Mouse (Mus musculus) thymus, postnatal 0 days (tissue): ENCODE measurements around the gene Serpinf2. TPM values are rescaled to one million over a fixed set of nuclear protein-coding genes. Genes with fewer than 3 reads are reported as not detected.
A peak's percentile ranks its signal among the peaks of the same experiment; 100 is the strongest.

Experiments
- DNase-seq: peaks from one replicate; pipeline ENCODE4 v3.0.0-alpha.2; 2015; ENCODE audit warnings: low spot score
- polyA plus RNA-seq: library from polyadenylated mRNA; unstranded; fragments of >200 nt; fragmentation: Nextera tagmentation; extraction: Ambion mirVana; gene quantifications from 2 replicates; pipeline ENCODE4 v1.2.1, GENCODE M21; 2015

Serpinf2 gene
- polyA plus RNA-seq, 1 experiment from 2014 or later = not detected

DNA sequence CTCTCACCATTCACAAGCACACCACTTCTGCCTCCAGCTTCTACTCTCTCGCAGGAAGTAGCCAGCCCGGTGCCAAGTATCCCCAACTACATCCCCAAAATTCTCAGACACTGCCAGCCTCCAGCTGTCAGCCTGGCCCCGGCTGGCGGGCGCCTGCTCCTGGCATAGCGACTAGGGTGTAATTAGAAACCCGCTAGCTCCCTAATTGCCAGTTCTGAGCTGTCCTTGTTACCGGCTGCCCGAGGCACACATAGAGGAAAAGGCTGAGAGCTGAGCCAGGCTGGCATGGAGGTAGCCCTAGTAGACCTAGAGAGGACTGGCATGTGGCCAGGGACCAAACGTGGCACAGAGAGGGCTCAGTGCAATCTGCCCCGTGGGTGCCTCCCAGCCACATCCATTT, 8.1 kb downstream of the Serpinf2 start:
- no peak for DNase-seq

DNA sequence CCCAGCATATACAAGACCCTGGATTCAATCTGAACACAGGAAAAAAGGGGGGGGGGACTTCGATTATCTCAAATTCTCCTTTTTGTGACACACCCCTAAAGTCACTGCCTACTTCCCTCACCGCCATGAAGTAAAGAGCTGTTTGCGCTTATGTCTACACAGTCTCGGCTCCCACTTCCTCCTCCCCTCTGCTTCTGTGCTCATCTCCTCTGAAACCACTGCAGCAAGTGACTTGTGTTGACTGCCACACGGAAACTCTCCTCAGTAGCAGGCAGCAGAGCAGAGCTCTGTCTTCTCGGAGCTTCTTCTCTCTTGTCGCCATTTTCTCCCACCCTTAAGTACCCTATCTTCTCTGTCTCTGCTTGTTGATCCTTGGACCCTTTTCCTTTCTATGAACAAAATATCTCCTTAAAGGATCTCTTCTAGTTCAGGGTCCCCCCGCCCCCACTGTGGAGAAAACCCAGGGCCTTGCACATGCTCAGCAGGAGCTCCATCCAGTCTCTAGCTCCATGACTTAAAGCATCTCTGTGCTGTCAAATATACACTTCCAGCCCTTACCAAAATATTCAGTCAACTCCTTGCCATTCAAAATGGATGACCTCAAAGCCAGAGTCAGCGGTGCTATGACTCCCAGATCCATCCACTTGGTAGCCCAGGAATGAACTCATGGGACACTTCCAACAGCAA, 10.2 kb downstream of the Serpinf2 start:
- peak; percentile 82 for DNase-seq

DNA sequence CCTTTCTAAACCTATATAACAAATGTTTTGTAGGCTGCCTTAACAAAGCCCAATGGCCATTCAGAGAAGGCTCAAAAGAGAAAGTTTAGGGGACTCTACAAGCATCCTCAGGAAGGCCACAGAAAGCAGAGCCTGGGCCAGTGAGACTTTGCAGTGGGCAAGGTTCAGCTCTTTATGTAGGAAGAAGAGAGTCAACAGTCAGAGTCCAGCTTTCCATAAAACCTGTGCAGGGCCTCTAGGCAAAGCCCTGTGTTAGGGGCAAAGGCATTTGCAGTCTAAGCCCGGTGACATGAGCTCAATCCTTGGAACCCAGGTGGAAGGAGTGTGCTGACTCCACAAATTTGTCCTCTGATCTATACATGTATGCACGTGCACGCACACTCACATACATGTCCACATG, 14.9 kb downstream of the Serpinf2 start:
- DNase-seq = no peak

DNA sequence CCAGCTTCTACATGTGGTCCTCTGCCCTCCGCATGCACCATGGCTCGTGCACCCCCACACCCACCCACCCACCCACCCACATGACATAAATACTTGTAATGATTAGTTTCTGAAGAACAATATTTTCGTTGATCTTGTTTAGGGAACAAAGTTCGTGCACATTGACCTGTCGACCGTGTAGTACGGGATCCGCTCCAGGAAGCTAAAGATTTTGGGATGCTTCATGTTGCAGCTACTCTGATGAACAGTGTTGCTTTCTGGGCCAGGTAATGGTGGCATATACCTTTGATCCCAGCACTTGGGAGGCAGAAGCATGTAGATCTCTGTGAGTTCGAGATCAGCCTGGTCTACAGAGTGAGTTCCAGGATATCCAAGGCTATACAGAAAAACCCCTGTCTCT, 15.4 kb downstream of the Serpinf2 start:
- no peak for DNase-seq

DNA sequence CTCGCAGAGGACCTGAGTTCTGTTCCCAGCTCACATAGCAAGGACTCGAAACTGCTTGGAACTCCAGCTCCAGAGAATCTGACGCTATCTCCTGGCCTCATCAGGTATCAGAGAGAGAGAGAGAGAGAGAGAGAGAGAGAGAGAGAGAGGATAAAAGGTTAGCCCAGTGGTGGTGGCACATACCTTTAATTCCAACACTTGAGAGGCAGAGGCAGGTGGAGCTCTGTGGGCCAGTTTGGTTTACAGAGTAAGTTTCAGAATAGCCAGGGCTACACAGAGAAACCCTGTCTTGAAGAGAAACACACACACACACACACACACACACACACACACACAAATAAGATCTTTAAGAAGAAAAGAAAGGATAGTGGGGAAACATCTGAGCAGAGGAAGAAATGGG, 16.3 kb downstream of the Serpinf2 start:
- no peak for DNase-seq

DNA sequence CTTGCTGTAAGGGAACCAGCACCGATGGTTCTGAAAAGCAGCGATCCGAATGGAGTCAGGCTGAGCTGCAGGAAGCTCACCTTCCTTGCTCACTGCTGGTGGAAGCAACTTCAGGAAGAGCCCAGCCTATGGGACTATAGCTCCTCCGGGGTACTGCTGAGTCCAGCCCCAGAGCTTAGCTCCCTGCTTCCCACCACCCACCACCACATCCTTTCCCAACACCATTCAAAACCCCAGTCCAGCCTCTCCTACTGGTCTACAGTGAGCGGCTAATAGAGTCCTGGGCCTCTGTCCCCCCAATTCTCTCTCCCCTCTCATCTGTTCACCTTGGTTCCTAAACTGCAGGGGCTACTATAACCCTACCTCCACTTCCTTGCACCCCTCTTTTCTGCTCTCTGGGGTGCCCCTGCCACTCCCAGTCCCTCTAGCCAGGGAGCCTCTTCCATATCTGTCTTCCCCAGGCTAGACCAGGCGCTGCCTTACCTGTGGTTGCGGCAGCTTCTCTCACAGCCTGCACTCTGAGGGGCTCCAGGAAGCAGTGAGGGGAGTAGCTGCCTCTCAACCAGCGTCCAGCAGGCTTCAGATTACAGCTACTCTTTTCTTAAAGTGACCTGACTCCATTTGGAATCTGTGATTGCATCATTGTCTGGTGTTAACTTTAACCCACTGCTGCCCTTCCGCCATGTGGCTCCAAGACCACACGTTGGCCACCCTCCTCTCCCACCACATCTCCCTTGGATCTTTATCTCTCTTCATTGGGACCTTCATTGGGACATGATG, 17.2 kb downstream of the Serpinf2 start, which contains the start of gene Serpinf1:
TSS of gene Serpinf1 (minus strand) at position 689 of the 780 bp plus-strand sequence.
- no peak for DNase-seq

DNA sequence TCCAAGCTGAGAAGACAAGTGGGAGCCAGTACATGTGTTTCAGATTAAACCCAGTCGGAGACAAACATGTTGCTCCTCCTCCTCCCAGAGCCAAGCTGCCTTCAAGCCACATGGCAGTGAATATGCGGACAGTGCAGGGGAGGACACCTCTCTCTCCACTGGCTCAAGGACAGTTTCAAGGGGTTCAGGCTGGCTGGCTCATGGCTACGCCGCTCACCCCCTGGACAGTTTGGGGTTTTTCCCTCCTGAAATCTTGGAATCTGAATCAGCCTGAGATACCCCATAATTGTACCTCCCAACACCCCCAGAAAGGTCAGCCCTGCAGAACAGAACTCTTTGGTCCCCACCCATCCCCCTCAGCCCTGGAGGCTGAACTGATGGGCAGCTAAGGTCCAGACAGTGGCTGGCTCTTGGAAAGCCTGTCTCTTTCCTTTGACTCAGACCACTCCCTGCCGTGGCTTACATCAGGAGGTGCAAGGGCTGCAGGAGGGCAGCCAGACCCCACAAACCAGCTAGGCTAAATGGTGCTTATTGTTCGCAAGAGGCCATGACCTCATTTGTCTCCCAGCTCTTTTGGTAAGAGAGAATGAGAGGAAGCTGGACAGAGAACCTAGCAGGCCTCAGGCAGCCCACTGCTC, 17.9 kb downstream of the Serpinf2 start:
- DNase-seq = no peak

DNA sequence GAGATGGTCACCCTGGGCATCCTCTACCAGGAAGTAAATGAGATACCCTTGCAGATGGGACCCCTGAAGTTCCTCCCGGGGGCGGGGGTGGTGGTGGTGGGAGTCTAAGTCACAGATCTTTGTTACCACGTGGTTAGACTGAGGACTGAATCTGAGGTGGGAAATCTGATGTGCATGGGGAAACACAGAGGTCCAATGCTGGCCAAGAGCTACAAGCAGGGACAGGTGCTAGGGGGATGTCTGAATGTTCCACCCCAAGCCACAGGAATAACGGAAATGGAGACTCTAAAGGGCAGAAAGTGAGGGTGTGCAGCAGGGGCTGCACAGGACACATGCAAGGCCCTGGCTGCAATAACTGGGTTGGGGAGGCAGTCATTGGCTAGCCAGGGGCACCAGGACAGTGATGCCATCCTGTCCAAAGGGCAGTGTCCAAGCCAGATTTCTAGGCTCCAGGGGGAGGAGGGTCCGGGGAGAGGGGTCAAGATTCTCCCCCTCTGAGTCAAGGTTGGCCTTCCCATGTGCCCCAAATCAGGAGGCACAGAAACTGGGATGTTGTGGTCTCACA, 18.5 kb downstream of the Serpinf2 start:
- DNase-seq = no peak

DNA sequence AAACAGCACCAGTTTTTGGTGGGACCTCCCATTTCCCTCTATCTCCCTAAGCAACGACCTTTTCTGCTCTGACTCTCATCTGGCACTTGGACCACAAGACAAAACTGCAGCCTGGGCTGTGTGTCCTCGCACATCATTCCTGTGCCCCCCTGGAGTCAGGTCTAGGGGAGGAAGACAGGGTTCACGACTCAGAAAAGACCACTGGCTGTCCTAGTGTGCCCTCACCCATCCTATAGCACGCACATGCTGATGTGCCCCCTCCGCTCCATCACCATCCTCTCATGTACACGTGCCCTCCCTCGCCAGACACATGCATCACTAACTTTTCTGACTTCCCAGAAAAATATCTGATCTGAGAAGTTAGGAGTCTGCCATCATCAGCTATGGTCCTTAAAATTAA, 19.4 kb downstream of the Serpinf2 start:
- no peak for DNase-seq

DNA sequence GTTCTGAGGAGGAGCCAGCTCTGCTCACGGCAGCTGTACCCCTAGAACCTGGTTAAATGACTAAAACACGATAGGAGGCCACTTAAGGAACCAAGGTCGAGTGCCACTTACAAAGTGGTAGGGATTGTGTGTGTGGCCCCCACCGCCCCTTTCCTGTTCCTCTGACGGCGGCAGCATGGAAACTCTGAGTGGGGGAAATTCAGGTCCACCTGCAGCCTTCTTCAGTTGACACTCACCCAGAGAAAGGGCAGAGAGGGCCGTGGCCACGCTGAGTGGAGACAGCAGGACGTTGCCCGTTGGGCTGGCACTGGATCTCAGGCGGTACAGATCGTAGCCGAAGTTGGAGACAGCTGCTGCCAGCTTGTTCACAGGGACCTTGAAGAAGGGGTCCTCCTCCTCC, 23.4 kb downstream of the Serpinf2 start:
- DNase-seq = no peak

DNA sequence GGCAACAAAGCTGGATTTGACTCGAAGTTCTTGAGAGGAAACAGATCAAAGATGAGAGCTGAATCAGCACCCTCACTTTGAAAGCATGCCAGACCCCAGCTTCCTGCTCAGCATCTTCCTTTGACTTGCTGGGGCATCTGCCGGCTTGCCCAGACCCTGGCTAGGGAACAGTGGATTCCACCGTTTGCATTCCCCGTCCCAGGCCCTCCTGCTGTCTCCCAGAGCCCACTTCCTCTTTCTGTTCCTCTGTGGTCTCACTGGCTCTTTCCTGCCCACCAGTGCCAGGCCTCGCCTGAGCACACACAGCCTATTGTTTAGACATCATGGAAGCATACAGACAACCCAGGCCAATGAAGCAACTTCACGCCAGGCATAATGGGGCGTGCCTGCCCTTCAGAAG, 24.3 kb downstream of the Serpinf2 start:
- peak; percentile 61 for DNase-seq

DNA sequence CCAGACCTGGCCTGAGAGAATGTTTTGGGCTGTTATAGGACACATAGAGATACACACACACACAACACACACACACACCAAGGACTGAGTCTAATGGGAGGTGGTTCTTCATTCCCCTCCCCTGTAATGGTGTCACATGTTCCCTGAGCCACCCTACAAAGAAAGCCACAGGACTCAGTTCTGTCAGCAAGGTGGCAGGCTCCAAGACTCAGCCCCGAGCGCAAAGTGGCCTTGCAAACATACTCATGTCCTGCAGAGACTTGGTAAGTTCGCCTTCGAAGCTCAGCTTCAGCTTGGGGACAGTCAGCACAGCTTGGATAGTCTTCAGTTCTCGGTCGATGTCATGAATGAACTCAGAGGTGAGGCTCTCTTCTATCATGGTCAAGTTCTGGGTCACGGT, 28.8 kb downstream of the Serpinf2 start:
- peak; percentile 55 for DNase-seq

DNA sequence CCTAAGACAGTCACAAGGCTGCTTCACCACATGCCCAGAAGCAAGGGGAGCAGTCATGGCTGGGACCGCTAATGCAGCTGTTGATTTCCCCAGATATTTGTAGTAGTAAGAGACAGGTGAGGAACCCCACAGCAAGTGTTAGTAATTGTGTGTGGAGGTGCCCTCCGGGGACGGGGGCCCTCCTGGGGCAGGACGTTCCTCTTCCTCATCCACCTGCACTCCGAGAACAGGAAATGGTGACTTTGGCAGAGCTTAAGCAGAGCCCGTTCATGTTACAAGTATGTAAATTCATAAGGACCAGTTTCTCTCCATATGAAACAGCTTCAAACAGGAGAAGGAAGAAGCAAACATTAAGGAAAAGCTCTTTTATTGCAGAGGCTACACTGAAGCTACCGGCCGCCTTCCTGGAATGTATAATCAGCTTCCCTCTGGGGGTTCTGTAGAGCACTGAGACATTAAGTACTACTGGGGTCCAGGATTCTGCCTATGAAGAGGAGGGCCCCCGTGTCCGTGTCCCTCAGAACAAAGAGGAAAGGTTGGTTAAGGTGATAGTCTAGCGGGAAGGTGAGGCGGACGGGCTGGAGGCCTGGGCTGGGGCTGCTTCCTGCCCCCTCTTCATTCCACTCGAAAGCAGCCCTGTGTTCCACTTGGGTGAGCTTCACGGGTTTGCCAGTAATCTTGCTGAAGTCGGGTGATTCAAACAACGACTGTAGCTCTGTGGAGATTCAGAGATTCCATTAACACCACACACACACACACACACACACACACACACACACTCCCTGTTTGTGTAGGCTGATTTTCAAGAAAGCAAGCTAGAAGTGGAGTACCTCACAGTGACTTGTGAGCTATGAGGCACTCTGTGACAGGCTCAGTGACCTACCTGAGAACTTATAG, 29.5 kb downstream of the Serpinf2 start:
- peak; percentile 69 for DNase-seq

DNA sequence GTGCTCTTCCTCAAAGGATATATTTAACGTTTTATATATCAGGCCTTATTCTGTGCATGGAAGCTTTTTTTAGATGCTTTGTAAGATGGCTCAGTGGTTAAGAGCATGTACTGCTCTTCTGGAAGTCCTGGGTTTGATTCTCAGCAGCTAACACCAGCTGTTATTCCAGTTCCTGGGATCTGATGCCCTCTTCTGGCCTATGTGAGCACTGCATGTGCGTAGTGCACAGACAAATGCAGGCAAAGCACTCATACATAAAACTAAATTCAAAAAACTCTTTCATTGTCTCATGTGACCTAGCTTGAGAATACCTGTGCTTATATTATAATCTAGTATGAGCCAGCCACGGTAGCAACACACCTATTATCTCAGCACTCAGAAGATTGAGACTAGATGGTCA, 32.5 kb downstream of the Serpinf2 start:
- DNase-seq = peak; percentile 67

DNA sequence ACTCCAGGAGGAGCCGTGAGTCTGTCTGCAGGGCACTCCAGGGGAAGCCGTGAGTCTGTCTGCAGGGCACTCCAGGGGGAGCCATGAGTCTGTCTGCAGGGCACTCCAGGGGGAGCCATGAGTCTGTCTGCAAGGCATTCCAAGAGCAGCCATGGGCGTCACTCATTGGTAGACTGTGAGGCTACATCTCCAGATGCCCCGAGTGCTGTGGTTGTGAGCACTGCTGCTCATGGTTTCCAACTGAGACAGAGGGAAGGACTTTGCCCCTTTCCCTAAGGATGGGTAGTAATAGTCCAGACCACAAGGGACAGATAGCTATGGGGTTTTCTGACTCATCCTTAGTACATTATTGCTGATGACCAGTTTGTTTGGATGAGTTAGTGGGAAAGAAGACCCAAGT, 33.3 kb downstream of the Serpinf2 start:
- no peak for DNase-seq

DNA sequence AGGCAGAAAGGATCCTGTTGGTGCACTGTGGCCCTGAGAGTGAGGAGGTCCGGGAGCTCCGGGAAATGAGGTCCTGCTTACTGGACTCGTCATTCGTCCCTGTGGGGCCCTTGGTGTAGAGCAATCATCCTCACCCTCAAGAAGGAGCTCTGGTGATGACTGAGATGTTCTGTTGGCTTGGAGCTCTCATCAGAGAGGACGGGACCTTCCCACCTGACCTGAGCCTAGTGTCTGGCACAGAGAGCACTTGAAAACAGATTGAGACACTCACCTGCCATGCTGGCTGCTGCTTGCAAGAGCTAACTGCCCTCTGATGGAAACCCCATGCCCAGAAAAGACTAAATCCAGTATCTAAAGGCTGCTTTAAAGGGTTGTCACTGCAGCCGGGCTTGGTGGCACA, 34.6 kb downstream of the Serpinf2 start:
- DNase-seq = no peak

DNA sequence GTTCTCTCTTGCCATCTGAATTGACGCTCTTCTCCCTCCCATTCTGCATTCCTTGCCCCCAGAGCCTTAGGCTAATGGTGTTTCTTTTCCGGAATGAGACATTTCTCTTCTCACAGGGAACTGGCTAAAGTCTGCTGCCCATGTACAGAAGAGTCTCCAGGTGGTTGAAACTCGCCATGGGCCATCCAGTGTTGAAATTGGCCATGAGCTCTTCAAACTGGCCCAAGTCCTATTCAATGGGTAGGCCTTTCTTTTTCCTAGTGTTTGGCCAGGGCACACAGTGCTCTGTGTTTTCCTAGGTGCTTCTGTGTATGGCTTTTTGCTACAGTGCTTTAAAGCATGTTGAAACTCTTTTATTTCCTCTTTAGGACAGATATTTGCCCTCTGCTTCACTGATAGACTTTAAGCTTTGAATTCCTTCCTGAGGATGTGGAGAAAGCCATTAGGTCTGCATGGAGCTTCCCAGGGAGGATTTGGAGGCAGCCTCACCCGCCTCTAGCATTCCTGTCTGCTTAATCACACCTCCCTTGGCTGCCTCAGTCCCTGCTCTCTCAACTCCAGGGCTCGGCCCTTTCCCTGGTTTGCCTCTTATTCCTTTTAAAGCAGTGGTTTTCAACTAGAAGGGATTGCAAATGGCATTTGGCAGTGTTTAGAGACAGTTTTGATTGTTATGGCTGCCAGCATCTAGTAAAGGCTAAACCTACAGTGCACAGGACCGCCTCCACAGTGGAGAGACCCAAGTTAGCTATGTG, 35.9 kb downstream of the Serpinf2 start:
- DNase-seq = no peak

DNA sequence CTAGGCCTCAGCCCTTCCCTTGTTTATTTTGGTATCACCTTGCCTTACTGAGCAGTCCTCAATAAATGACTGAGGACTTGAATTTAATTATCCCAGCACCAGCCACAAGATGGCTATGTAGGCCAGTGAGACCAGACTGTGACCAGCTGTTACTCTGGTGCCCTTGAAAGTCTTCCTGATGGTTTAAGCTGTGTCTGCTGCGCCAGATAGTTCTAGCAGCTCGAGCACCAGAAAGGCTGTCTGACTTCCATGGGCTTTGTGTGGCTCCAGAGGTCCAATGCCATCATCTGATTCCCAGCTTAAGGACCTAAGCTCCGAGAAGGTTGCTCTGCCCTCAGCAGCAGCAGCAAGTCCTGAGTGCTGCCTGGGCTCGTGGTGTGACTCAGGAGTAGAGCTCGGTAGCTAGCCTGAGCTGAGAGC, 37.1 kb downstream of the Serpinf2 start:
- DNase-seq = peak; percentile 56

DNA sequence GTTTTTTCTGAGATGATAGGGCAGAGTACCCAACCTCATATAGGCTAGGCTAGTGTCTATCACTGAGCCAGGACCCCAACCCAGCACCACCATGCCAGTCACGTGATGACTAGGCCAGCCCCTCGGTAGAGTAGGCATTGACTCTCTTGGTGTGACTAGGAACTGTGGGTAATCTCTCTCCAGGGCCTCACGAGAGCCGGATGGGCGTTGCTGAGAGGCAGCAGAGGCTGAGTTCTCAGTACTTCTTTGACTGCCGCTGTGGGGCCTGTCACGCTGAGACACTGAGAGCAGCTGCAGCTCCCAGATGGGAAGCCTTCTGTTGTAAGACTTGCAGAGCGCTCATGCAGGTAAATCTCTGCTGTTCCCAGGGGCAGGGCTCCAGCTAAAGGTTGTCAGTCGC, 39.3 kb downstream of the Serpinf2 start:
- peak; percentile 29 for DNase-seq

DNA sequence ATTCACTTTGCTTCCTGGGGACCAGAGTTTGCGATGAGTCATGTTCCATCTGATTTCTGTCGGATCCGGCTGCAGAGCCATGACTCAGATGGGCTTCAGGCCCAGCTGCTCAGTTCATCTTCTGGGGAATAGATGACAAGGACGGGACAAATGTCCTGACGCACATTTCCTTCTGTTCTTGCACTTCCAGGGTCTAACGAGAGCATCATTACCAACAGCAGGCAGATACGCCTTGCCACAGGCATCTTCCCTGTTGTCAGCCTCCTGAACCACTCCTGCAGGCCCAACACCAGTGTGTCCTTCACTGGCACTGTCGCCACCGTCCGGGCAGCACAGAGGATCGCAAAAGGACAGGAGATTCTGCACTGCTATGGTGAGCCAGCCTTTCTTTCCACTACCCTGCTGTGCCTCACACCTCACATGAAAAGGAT, 40.0 kb downstream of the Serpinf2 start:
- no peak for DNase-seq
